8 mouse cellular contexts compared by ENCODE assay signal in the genomic region with DNA sequence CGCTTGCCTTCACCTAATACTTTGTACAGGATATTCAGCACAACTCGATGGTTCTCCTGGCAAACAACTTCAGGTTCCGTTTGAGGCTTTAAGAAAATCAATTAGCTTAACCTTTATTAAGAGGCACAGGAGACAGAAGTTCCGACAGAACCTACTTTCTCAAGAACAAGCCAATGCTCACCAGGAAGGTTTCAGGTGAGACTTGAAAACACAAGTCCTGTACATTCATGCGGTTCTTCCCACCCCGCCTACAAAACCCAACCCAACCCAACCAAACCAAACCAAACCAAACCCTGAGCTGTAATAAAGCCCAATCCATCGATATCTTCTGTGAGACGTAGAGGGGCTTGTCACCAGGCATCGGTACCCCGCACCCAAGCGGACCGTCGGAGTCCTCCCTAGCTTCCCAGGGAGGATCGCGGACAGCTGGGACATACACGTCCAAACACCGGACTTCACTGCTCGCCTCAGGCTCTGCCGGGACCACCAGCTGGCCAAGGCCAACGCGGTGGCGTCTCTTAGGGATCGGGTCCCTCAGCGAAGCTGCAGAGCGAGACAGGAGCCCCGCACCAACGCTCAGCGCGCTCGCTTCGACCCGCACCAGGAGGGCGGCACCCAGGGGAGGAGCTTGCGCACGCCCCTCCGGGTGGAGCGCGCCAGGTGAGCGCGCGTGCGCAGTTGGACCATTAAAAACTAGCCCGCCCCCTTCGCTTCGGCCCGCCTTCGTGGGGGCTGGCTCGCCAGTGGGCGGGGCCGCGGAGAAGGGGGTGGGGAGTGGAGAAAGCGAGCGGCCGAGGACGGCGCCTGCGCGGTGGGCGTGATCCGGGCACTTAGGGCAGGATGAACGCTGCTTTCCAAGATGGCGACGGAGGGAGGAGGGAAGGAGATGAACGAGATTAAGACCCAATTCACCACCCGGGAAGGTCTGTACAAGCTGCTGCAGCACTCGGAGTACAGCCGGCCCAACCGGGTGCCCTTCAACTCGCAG. TPM values are rescaled to one million over a fixed set of nuclear protein-coding genes. Genes with fewer than 3 reads are reported as not detected.
DNase-seq lines count a peak whose midpoint lies in the region; ATAC-seq and TF ChIP-seq lines count a peak whose summit lies in the region.

Wdr20 (plus strand) TSS at position 775 of the 988 bp plus-strand sequence.

- peak within 1 kb of the TSS; percentile 67 for H3K27ac ChIP-seq in MEL (ENCODE audit: control insufficient read depth, low read depth, low read length)
- H3K27ac ChIP-seq in cerebellum, adult 2 months (ENCODE audit: insufficient read depth, low read length) = peak within 1 kb of the TSS; percentile 84
- peak within 1 kb of the TSS; percentile 83 for H3K27ac ChIP-seq in lung, embryonic 16.5 days (ENCODE audit: low read length)

- peaks cover 2 to 11% of the 10 kb centered on the region in 2 experiments for H3K36me3 ChIP-seq in MEL (ENCODE audit: control insufficient read depth in 1 of 2, insufficient read depth in 2 of 2, low read length in 2 of 2)
- H3K36me3 ChIP-seq in lung, embryonic 16.5 days (ENCODE audit: control insufficient read depth, insufficient read depth, low read length) = no peaks in the 10 kb centered on the region

- H3K4me2 ChIP-seq in lung, embryonic 16.5 days (ENCODE audit: low read depth, low read length) = peak within 1 kb of the TSS; percentile 94

- DNase-seq in MEL (ENCODE audit: low read depth, low spot score) = peak; percentile 96
- DNase-seq in cerebellum, adult 2 months = peak; percentile 98 to 99
- peak; percentile 97 for DNase-seq in forelimb bud, embryonic 11.5 days (ENCODE audit: low read depth, low spot score)
- DNase-seq in layer of hippocampus, adult 9-10 months (ENCODE audit: low spot score) = peak; percentile 85
- DNase-seq in ovary, postnatal 10 days (ENCODE audit: low spot score) = peak; percentile 97
- peak; percentile 95 to 100 for DNase-seq in thymus, postnatal 10 days (ENCODE audit: low spot score in 2 of 2)

- TF ChIP-seq RAD21 in MEL (IDR thresholded peaks at IDR 0.05; ENCODE audit: low read depth, low read length) = no peak

- ATAC-seq in hematopoietic stem cell, adult 5-6 weeks (replicated peaks in 1 of 2; ENCODE audit: insufficient read depth in 1 of 2, low FRiP score in 2 of 2, low TSS enrichment in 1 of 2, low read depth in 1 of 2, poor library complexity in 2 of 2, severe bottlenecking in 2 of 2) = peak; percentile 86 to 95
- ATAC-seq in lung, embryonic 16.5 days (ENCODE audit: low read depth) = peak; percentile 99

- peaks cover 5 to 6% of the 10 kb centered on the region in 2 experiments for H3K4me1 ChIP-seq in MEL (ENCODE audit: control insufficient read depth in 1 of 2, insufficient read depth in 2 of 2, low read length in 2 of 2)
- peaks cover 3% of the 10 kb centered on the region; the same call in 1 of the 2 replicates for H3K4me1 ChIP-seq in cerebellum, adult 2 months (ENCODE audit: control insufficient read depth, insufficient read depth, low read length)
- peaks cover 15% of the 10 kb centered on the region for H3K4me1 ChIP-seq in lung, embryonic 16.5 days (replicated peaks; ENCODE audit: control insufficient read depth, insufficient read depth, low read length)

- peaks cover 33% of the 10 kb centered on the region for H3K79me2 ChIP-seq in MEL (ENCODE audit: control insufficient read depth, insufficient read depth, low read length, poor library complexity)

- peak; percentile 66 to 85 for TF ChIP-seq POLR2A in MEL (IDR thresholded peaks at IDR 0.05; ENCODE audit: control insufficient read depth in 1 of 2, insufficient read depth in 1 of 2, low read depth in 1 of 2, low read length in 2 of 2, poor library complexity in 1 of 2)
- peak; percentile 80 for TF ChIP-seq POLR2A in cerebellum, adult 2 months (IDR thresholded peaks at IDR 0.05; ENCODE audit: borderline replicate concordance, insufficient read depth, low read length)

- H3K27me3 ChIP-seq in MEL (ENCODE audit: control insufficient read depth in 1 of 2, insufficient read depth in 2 of 2, low read length in 2 of 2) = no peaks in the 10 kb centered on the region
- no peaks in the 10 kb centered on the region for H3K27me3 ChIP-seq in cerebellum, adult 2 months (ENCODE audit: control insufficient read depth, insufficient read depth, low read length)
- no peaks in the 10 kb centered on the region for H3K27me3 ChIP-seq in lung, embryonic 16.5 days (ENCODE audit: control insufficient read depth, insufficient read depth, low read depth, low read length)

- no peaks in the 10 kb centered on the region for H3K9me3 ChIP-seq in MEL (replicated peaks; ENCODE audit: insufficient read depth, low read length)
- no peaks in the 10 kb centered on the region for H3K9me3 ChIP-seq in lung, embryonic 16.5 days (ENCODE audit: control insufficient read depth, low read length)

- 1% methylated on average over 69 of the region's 69 CpGs for WGBS in cerebellum, adult 2 months
- WGBS in lung, embryonic 16.5 days = under 1% methylated on average over 69 of the region's 69 CpGs

- peak within 1 kb of the TSS; percentile 86 to 96 for H3K4me3 ChIP-seq in MEL (ENCODE audit: control insufficient read depth in 1 of 2, insufficient read depth in 1 of 2, low read depth in 2 of 2, low read length in 2 of 2)
- H3K4me3 ChIP-seq in cerebellum, adult 2 months (replicated peaks; ENCODE audit: insufficient read depth, low read depth, low read length) = peak within 1 kb of the TSS; percentile 94
- peak within 1 kb of the TSS; percentile 95 for H3K4me3 ChIP-seq in lung, embryonic 16.5 days (ENCODE audit: low read length)

- H3K9ac ChIP-seq in MEL (ENCODE audit: control insufficient read depth, low read depth, low read length, poor library complexity, severe bottlenecking) = peak within 1 kb of the TSS; percentile 94
- H3K9ac ChIP-seq in lung, embryonic 16.5 days (ENCODE audit: low read length) = peak within 1 kb of the TSS; percentile 97

- TF ChIP-seq CTCF in MEL (IDR thresholded peaks at IDR 0.05 in 2 of 3, conservative IDR thresholded peaks at IDR 0.05 in 1 of 3; ENCODE audit: control insufficient read depth in 1 of 3, insufficient read depth in 1 of 3, low read depth in 2 of 3, low read length in 3 of 3, poor library complexity in 1 of 3, severe bottlenecking in 1 of 3) = no peak
- TF ChIP-seq CTCF in cerebellum, adult 2 months (IDR thresholded peaks at IDR 0.05; ENCODE audit: borderline replicate concordance, insufficient read depth, low read depth, low read length) = no peak

- TF ChIP-seq EP300 in MEL (IDR thresholded peaks at IDR 0.05; ENCODE audit: low read depth in 1 of 2, low read length in 2 of 2) = no peak

TF ChIP-seq in MEL, 35 proteins besides CTCF, POLR2A, EP300 and RAD21:
- TF ChIP-seq MXI1 (IDR thresholded peaks at IDR 0.05; ENCODE audit: low read depth, low read length) (peak; percentile 43; the same call in 1 of the 2 replicates), GATA1 (IDR thresholded peaks at IDR 0.05; ENCODE audit: low read depth, low read length) (peak; percentile 18; the same call in 1 of the 2 replicates), TCF12 (IDR thresholded peaks at IDR 0.05; ENCODE audit: low read depth, low read length) (peak; percentile 71; the same call in 1 of the 2 replicates), CHD2 (IDR thresholded peaks at IDR 0.05; ENCODE audit: low read length) (no peak), HCFC1 (IDR thresholded peaks at IDR 0.05; ENCODE audit: low read depth, low read length) (peak; percentile 76), NRF1 (IDR thresholded peaks at IDR 0.05; ENCODE audit: insufficient read depth, low read depth, low read length, poor library complexity, severe bottlenecking) (peak; percentile 82), MAZ (IDR thresholded peaks at IDR 0.05; ENCODE audit: low read depth, low read length) (peak; percentile 35; the same call in 1 of the 2 replicates), NELFE (IDR thresholded peaks at IDR 0.05; ENCODE audit: low read depth, low read length) (peak; percentile 81), MAX (IDR thresholded peaks at IDR 0.05; ENCODE audit: low read length) (no peak), TBP (IDR thresholded peaks at IDR 0.05; ENCODE audit: low read depth, low read length) (peak; percentile 83), CHD1 (IDR thresholded peaks at IDR 0.05; ENCODE audit: low read depth, low read length) (no peak), ZMIZ1 (IDR thresholded peaks at IDR 0.05; ENCODE audit: low read depth, low read length) (peak; percentile 40; the same call in 1 of the 2 replicates), SIN3A (IDR thresholded peaks at IDR 0.05; ENCODE audit: low read length) (peak; percentile 76), POLR2AphosphoS2 (IDR thresholded peaks at IDR 0.05; ENCODE audit: low read length) (peak; percentile 72)
TF ChIP-seq in MEL: peak in this region for 11.

RNA-seq across cellular contexts. Expression of gene Wdr20, which starts in this region (rescaled TPM):
- 21.9 and 25.8 TPM in 2 replicates for total RNA-seq in MEL (2012; rRNA removed)
- polyA plus RNA-seq in MEL (2012; ENCODE audit: insufficient read depth in 1 of 2, insufficient read length in 2 of 2, low read depth in 1 of 2, low replicate concordance in 2 of 2, missing spikeins in 1 of 2) = 10 to 100 TPM in 1 of 2 experiments, not detected in 1; 18.8 TPM
- polyA plus RNA-seq in cerebellum, adult 2 months (2012; rRNA removed) = 32.7 and 34.9 TPM in 2 replicates
- total RNA-seq in hematopoietic stem cell, adult 5-6 weeks (2017) = 37.6 and 43.4 TPM in 2 replicates
- 22.8 and 25.3 TPM in 2 replicates for polyA plus RNA-seq in lung, embryonic 16.5 days (2015; fragmentation: Nextera tagmentation; extraction: Ambion mirVana)

Comparison
In these comparisons a context has a peak if more than half of its experiments do, and no peak if none do; other contexts are left out.
1. Peak in every context shown above with its lines: DNase-seq, ATAC-seq, H3K4me3 ChIP-seq and H3K27ac ChIP-seq.